8 mouse cellular contexts compared by ENCODE assay signal in the genomic region with DNA sequence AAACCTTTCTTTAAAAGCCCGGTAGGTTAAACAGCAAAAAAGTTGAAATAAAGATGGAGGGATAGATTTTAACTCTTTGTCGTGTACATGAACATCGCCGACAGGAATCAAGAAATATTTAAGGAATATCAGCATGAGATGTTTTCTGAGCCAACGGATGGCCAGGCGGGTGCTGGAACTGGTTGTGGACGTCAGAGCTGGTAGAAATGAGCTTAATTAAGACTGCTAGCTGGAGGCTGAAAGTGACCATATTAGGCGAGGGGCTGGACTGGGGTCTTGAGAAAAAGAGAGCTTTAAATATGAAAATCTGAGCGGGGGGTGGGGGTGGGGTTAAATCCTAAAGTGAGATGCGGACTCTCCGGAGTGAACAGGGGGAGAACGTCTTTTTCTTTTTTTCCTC. TPM values are rescaled to one million over a fixed set of nuclear protein-coding genes. Genes with fewer than 3 reads are reported as not detected.
DNase-seq lines count a peak whose midpoint lies in the region; ATAC-seq and TF ChIP-seq lines count a peak whose summit lies in the region.

No protein-coding gene starts in this region.

- H3K9me3 ChIP-seq in MEL (replicated peaks; ENCODE audit: insufficient read depth, low read length), result no peaks in the 10 kb centered on the region
- H3K9me3 ChIP-seq in forebrain, postnatal 0 days (ENCODE audit: low read length), result no peaks in the 10 kb centered on the region
- H3K9me3 ChIP-seq in liver, embryonic 15.5 days (replicated peaks), result no peaks in the 10 kb centered on the region
- no peaks in the 10 kb centered on the region for H3K9me3 ChIP-seq in stomach, embryonic 15.5 days

- no peak for TF ChIP-seq RAD21 in MEL (IDR thresholded peaks at IDR 0.05; ENCODE audit: low read depth, low read length)

- intact Hi-C loops in heart, adult 2 months (cut with DNase I), result loop anchor here (2.0 kb wide), 2 partner anchors 57 to 63 kb away; a partner anchor contains a TSS
- intact Hi-C loops in heart, postnatal 14 days (cut with DNase I), result loop anchor here (2.0 to 5.0 kb wide), 2 partner anchors 57 to 61 kb away; a partner anchor contains a TSS

- no peak for TF ChIP-seq EP300 in heart, adult 2 months (IDR thresholded peaks at IDR 0.05; ENCODE audit: insufficient read depth, low read depth, low read length)
- TF ChIP-seq EP300 in MEL (IDR thresholded peaks at IDR 0.05; ENCODE audit: low read depth in 1 of 2, low read length in 2 of 2), result no peak

- H3K36me3 ChIP-seq in heart, adult 2 months (ENCODE audit: control insufficient read depth, insufficient read depth, low read length), result no peaks in the 10 kb centered on the region
- peaks cover 0 to 7% of the 10 kb centered on the region in 2 experiments; a peak in 2 of 4 replicates for H3K36me3 ChIP-seq in MEL (ENCODE audit: control insufficient read depth in 1 of 2, insufficient read depth in 2 of 2, low read length in 2 of 2)
- H3K36me3 ChIP-seq in forebrain, postnatal 0 days (ENCODE audit: insufficient read depth), result no peaks in the 10 kb centered on the region
- no peaks in the 10 kb centered on the region for H3K36me3 ChIP-seq in liver, embryonic 15.5 days (replicated peaks)
- no peaks in the 10 kb centered on the region for H3K36me3 ChIP-seq in stomach, embryonic 15.5 days

- H3K27me3 ChIP-seq in heart, adult 2 months (ENCODE audit: control insufficient read depth, insufficient read depth, low read length), result no peaks in the 10 kb centered on the region
- H3K27me3 ChIP-seq in MEL (ENCODE audit: control insufficient read depth in 1 of 2, insufficient read depth in 2 of 2, low read length in 2 of 2), result no peaks in the 10 kb centered on the region
- H3K27me3 ChIP-seq in forebrain, postnatal 0 days (ENCODE audit: insufficient read depth, low read length), result no peaks in the 10 kb centered on the region
- H3K27me3 ChIP-seq in liver, embryonic 15.5 days, result peaks cover 9% of the 10 kb centered on the region
- H3K27me3 ChIP-seq in stomach, embryonic 15.5 days (replicated peaks), result no peaks in the 10 kb centered on the region

- H3K4me3 ChIP-seq in heart, adult 2 months, result peak overlapping the region; percentile 92
- peak overlapping the region; percentile 74 for H3K4me3 ChIP-seq in MEL (ENCODE audit: control insufficient read depth in 1 of 2, insufficient read depth in 1 of 2, low read depth in 2 of 2, low read length in 2 of 2)
- peak overlapping the region; percentile 49 for H3K4me3 ChIP-seq in forebrain, postnatal 0 days (ENCODE audit: low read depth, low read length)
- peak overlapping the region; percentile 69 for H3K4me3 ChIP-seq in liver, embryonic 15.5 days (replicated peaks)
- peak overlapping the region; percentile 65 for H3K4me3 ChIP-seq in stomach, embryonic 15.5 days (replicated peaks)

- H3K9ac ChIP-seq in heart, adult 2 months (ENCODE audit: low read depth, low read length), result peak overlapping the region; percentile 46
- peak overlapping the region; percentile 96 for H3K9ac ChIP-seq in MEL (ENCODE audit: control insufficient read depth, low read depth, low read length, poor library complexity, severe bottlenecking)
- peak overlapping the region; percentile 61 for H3K9ac ChIP-seq in forebrain, postnatal 0 days
- H3K9ac ChIP-seq in liver, embryonic 15.5 days, result peak overlapping the region; percentile 59
- H3K9ac ChIP-seq in stomach, embryonic 15.5 days, result peak overlapping the region; percentile 46; the same call in 1 of the 2 replicates

- no peaks in the 10 kb centered on the region for H3K4me1 ChIP-seq in heart, adult 2 months (ENCODE audit: control insufficient read depth, insufficient read depth, low read length)
- H3K4me1 ChIP-seq in MEL (ENCODE audit: control insufficient read depth in 1 of 2, insufficient read depth in 2 of 2, low read length in 2 of 2), result peaks cover under 1 to 8% of the 10 kb centered on the region in 2 experiments
- H3K4me1 ChIP-seq in forebrain, postnatal 0 days (ENCODE audit: insufficient read depth), result no peaks in the 10 kb centered on the region
- H3K4me1 ChIP-seq in liver, embryonic 15.5 days (replicated peaks), result peaks cover 51% of the 10 kb centered on the region
- 0 out of 2 replicates have a peak, but pooled peaks cover 3% of the 10 kb centered on the region for H3K4me1 ChIP-seq in stomach, embryonic 15.5 days

- WGBS in heart, adult 2 months, result 9% methylated on average over 12 of the region's 12 CpGs
- WGBS in forebrain, postnatal 0 days, result under 1% methylated on average over 12 of the region's 12 CpGs
- WGBS in liver, embryonic 15.5 days (ENCODE audit: insufficient replicate concordance), result 2% methylated on average over 12 of the region's 12 CpGs
- WGBS in stomach, embryonic 15.5 days, result under 1% methylated on average over 12 of the region's 12 CpGs

- peak overlapping the region; percentile 79 for H3K4me2 ChIP-seq in forebrain, postnatal 0 days (ENCODE audit: low read depth)
- peak overlapping the region; percentile 98 for H3K4me2 ChIP-seq in liver, embryonic 15.5 days
- peak overlapping the region; percentile 99 for H3K4me2 ChIP-seq in stomach, embryonic 15.5 days

- DNase-seq in heart, adult 2 months, result no peak
- no peak for DNase-seq in heart, postnatal 14 days
- DNase-seq in MEL (ENCODE audit: low read depth, low spot score) (no peak), adipocyte (ENCODE audit: low spot score) (no peak)
- DNase-seq in forebrain, postnatal 0 days, result peak; percentile 29
- DNase-seq in ovary, postnatal 10 days (ENCODE audit: low spot score), result no peak

- TF ChIP-seq CTCF in heart, adult 2 months (IDR thresholded peaks at IDR 0.05), result no peak
- TF ChIP-seq CTCF in MEL (IDR thresholded peaks at IDR 0.05 in 2 of 3, conservative IDR thresholded peaks at IDR 0.05 in 1 of 3; ENCODE audit: control insufficient read depth in 1 of 3, insufficient read depth in 1 of 3, low read depth in 2 of 3, low read length in 3 of 3, poor library complexity in 1 of 3, severe bottlenecking in 1 of 3), result no peak
- no peak for TF ChIP-seq CTCF in forebrain, postnatal 0 days (IDR thresholded peaks at IDR 0.05; ENCODE audit: low read depth)

- peak overlapping the region; percentile 93 for H3K27ac ChIP-seq in heart, adult 2 months
- H3K27ac ChIP-seq in MEL (ENCODE audit: control insufficient read depth, low read depth, low read length), result no peak overlapping the region
- no peak overlapping the region for H3K27ac ChIP-seq in forebrain, postnatal 0 days (ENCODE audit: low read depth, low read length)
- peak overlapping the region; percentile 92 for H3K27ac ChIP-seq in liver, embryonic 15.5 days (replicated peaks)
- H3K27ac ChIP-seq in stomach, embryonic 15.5 days, result peak overlapping the region; percentile 99

- ATAC-seq in forebrain, postnatal 0 days, result no peak
- ATAC-seq in liver, embryonic 15.5 days (ENCODE audit: insufficient read depth), result no peak
- no peak for ATAC-seq in stomach, embryonic 15.5 days (ENCODE audit: insufficient read depth, low FRiP score, low read depth)

- no peaks in the 10 kb centered on the region for H3K79me2 ChIP-seq in heart, adult 2 months (replicated peaks; ENCODE audit: control insufficient read depth, insufficient read depth, low read length)
- H3K79me2 ChIP-seq in MEL (ENCODE audit: control insufficient read depth, insufficient read depth, low read length, poor library complexity), result peaks cover 6% of the 10 kb centered on the region; the same call in 1 of the 2 replicates

- TF ChIP-seq POLR2A in heart, adult 2 months (IDR thresholded peaks at IDR 0.05; ENCODE audit: insufficient read depth, low read depth, low read length), result no peak
- TF ChIP-seq POLR2A in MEL (IDR thresholded peaks at IDR 0.05; ENCODE audit: control insufficient read depth in 1 of 2, insufficient read depth in 1 of 2, low read depth in 1 of 2, low read length in 2 of 2, poor library complexity in 1 of 2), result no peak

TF ChIP-seq in MEL, 35 proteins besides CTCF, POLR2A, EP300 and RAD21:
- TF ChIP-seq ZKSCAN1 (IDR thresholded peaks at IDR 0.05; ENCODE audit: low read depth, low read length), result no peak
- 0 out of 2 replicates have a peak, but pooled peaks have one; percentile 12 for TF ChIP-seq USF1 (IDR thresholded peaks at IDR 0.05; ENCODE audit: low read depth, low read length)

RNA-seq across cellular contexts. Expression of a gene that starts 57.8 kb away (rescaled TPM):
- 100 to 1,000 TPM; 106 to 122 TPM for total RNA-seq in heart, adult 2 months (2021)
- polyA plus RNA-seq in heart, adult 2 months (2012; rRNA removed), result 67.8 and 96.1 TPM in 2 replicates
- total RNA-seq in heart, postnatal 14 days (2021), result 100 to 1,000 TPM; 120 to 130 TPM
- 307 and 316 TPM in 2 replicates for total RNA-seq in MEL (2012; rRNA removed)
- polyA plus RNA-seq in MEL (2012; ENCODE audit: insufficient read depth in 1 of 2, insufficient read length in 2 of 2, low read depth in 1 of 2, low replicate concordance in 2 of 2, missing spikeins in 1 of 2), result 100 to 1,000 TPM; 228 to 778 TPM
- 193 and 223 TPM in 2 replicates for total RNA-seq in forebrain, postnatal 0 days (2014; rRNA removed)
- polyA plus RNA-seq in forebrain, postnatal 0 days (2015; fragmentation: Nextera tagmentation; extraction: Ambion mirVana), result 446 and 469 TPM in 2 replicates
- 195 and 226 TPM in 2 replicates for polyA plus RNA-seq in liver, embryonic 15.5 days (2015; fragmentation: Nextera tagmentation; extraction: Ambion mirVana)
- polyA plus RNA-seq in stomach, embryonic 15.5 days (2015; fragmentation: Nextera tagmentation; extraction: Ambion mirVana), result 451 and 486 TPM in 2 replicates

Comparison
In these comparisons a context has a peak if more than half of its experiments do, and no peak if none do; other contexts are left out.
1. H3K27ac ChIP-seq: peak in heart, adult 2 months (single experiment), liver, embryonic 15.5 days (single experiment) and stomach, embryonic 15.5 days (single experiment); none in MEL (single experiment) and forebrain, postnatal 0 days (single experiment).
2. H3K9ac ChIP-seq: peak in every context shown above with its lines; median percentile 96 in MEL; 61 in forebrain, postnatal 0 days; 59 in liver, embryonic 15.5 days; 46 in heart, adult 2 months; 46 in stomach, embryonic 15.5 days.
3. Peak in every context shown above with its lines, with median percentiles within 50 percentile points of each other: H3K4me3 ChIP-seq and H3K4me2 ChIP-seq.